Mouse (Mus musculus) megakaryocyte, embryonic 14.5 days (primary cell): Measurements from ENCODE around the gene Selenos.

Source experiments
- FLI1 ChIP-seq: IDR thresholded peaks from 2 replicates; pipeline ENCODE4 v1.6.1; 2012; ENCODE audit warnings: low read length, inconsistent platforms, mixed read lengths
- GATA1 ChIP-seq: IDR thresholded peaks from 3 replicates; pipeline ENCODE4 v1.6.1; 2012; ENCODE audit warnings: mixed read lengths, low read length, inconsistent platforms, borderline replicate concordance

DNA sequence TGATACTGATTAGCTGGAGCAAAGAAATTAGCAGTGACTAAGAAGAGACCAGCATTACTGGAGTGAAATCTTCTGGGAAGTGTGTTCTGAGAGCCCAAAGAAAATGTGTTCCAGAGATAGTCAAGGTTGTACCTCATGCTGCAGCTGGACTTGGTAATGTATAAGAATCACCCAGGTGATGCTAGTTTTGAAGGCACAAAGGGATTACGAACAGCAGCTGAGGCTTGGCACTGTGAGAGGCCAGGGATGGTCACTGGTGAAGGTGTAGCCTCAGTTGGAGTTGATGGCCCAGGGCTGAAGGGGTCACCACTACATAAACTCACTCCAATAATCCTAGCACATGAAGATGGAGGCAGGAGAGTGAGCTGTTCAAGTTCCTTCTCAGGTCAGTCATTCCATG is 20.7 kb upstream of the Selenos start, which contains the start of gene Snrpa1:
- TF ChIP-seq GATA1: no peak
- TF ChIP-seq FLI1: no peak
